Mouse (Mus musculus): ENCODE results near the gene Gpr152. TPM values are rescaled to one million over a fixed set of nuclear protein-coding genes. Genes with fewer than 3 reads are reported as not detected.
A peak's percentile ranks its signal among the peaks of the same experiment; 100 is the strongest.
"Not testable (repeated sequence)": the region's sequence is repeated elsewhere in the genome, so short reads cannot be mapped to it uniquely, and the experiment has no call there.

Gene Gpr152
- total RNA-seq, 2 experiments from 2014 or later, result not detected

DNA sequence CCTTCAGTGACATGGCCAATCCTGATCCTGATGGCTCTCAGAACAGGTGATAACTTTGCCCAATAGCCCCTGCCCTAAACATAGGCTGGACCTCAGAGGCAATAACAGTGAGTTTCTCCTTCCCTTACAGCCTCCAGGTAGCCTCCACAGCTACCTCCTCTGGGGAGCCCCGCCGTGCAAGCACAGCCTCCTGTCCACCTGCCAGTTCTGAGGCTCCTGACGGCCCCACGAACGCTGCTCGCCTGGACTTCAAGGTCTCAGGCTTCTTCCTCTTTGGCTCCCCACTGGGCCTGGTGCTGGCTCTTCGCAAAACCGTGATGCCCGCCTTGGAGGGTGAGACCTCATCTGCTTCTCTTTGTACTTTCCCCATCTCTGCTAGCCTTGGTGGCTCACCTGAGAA lies 31.1 kb upstream of the Gpr152 start:
- no peak for ATAC-seq (ENCODE audit: poor library complexity, severe bottlenecking)

GRCm38 (mm10) chr19:4112063-4112960 lies 27.3 kb upstream of the Gpr152 start:
- peak; percentile 80 for ATAC-seq (ENCODE audit: poor library complexity, severe bottlenecking)

DNA sequence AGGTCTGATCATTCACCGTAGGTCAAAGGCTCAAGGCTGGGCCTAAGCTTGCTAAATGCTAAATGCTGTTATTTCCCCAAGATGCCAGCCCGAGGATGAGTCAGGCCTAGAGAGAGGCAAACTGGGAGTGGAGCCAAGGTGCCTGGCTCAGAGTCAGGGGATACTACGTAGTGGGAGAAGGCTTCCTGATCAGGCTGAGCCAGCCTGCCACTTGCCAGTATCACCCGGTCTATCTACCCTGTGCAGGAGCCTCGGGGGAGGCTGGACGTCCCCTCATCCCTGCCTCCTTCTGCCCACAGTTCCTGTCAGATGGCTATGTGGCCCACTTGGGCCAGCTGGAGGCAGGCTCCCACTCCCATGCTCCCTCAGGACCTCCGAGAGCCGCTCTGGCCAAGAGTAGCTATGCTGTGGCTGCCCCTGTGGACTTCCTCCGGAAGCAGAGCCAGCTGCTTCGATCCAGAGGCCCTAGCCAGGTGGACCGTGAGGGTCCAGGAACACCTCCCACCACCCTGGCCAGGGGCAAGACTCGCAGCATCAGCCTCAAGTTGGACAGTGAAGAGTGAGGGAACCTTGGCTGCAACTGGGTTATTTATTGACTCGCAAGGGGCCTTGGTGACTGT lies 26.3 kb upstream of the Gpr152 start:
- ATAC-seq (ENCODE audit: poor library complexity, severe bottlenecking), result peak; percentile 48

GRCm38 (mm10) chr19:4113806-4114230 lies 25.8 kb upstream of the Gpr152 start:
- peak; percentile 36 for ATAC-seq (ENCODE audit: poor library complexity, severe bottlenecking)

DNA sequence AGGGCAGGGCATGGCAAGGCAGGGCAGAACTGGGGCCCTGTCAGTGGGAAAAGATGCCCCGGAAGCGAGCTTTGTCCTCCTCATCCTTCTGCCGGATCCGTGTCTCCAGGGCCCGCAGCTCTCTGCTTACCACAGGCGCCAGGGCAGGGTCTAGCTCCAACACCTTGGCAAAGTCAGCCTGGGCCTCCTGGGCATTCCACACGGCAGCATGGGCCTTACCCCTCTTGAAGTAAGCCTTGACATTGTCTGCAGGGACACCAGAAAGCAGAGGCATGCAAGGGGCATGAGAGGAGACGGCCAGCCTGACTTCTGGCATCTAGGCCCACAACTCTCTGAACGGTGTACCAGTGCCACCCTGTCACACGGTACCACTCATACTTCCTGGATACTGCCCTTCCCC lies 25.0 kb upstream of the Gpr152 start:
- no peak for ATAC-seq (ENCODE audit: poor library complexity, severe bottlenecking)

GRCm38 (mm10) chr19:4115144-4115543 lies 24.4 kb upstream of the Gpr152 start:
- ATAC-seq (ENCODE audit: poor library complexity, severe bottlenecking), result no peak

DNA sequence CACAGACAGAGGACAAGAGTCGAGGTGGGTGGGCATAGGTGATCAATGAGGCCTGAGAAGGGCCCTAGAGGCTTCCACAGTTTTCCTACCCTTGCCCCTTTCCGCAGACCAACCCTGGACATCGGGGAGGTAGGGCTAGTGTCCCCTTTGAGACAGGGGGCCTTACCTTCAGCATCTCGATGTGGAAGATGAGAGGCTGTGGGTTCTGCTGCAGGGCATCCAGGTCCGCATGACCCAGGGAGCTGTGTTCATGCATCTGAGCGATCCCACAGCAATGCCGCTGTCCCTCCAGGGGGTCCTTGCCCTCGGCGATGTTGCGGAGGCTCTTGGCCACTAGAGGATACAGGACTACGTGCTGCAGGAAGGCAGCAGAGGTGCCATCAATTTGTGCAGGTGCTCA lies 23.8 kb upstream of the Gpr152 start:
- no peak for ATAC-seq (ENCODE audit: poor library complexity, severe bottlenecking)

GRCm38 (mm10) chr19:4117006-4117405 lies 22.6 kb upstream of the Gpr152 start:
- no peak for ATAC-seq (ENCODE audit: poor library complexity, severe bottlenecking)

GRCm38 (mm10) chr19:4118350-4118749 lies 21.2 kb upstream of the Gpr152 start:
- ATAC-seq (ENCODE audit: poor library complexity, severe bottlenecking), result no peak

GRCm38 (mm10) chr19:4119716-4120487 lies 19.7 kb upstream of the Gpr152 start:
- ATAC-seq (ENCODE audit: poor library complexity, severe bottlenecking), result no peak

GRCm38 (mm10) chr19:4120496-4120895 lies 19.1 kb upstream of the Gpr152 start:
- no peak for ATAC-seq (ENCODE audit: poor library complexity, severe bottlenecking)

GRCm38 (mm10) chr19:4121097-4121805 lies 18.3 kb upstream of the Gpr152 start:
- peak; percentile 74 for ATAC-seq (ENCODE audit: poor library complexity, severe bottlenecking)

DNA sequence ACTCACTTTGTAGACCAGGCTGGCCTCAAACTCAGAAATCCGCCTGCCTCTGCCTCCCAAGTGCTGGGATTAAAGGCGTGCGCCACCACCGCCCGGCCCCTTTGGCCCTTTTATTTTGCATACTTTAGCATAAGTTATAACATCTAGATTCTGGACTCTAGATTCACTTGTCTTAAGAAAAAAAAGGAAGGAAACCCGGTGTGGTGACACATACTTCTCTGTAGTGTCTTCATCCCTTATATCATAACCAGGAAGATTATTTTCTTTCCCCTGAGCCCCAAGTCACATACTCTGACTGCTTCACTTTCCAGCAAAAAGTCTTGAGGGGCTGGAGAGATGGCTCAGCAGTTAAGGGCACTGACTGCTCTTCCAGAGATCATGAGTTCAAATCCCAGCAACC lies 17.7 kb upstream of the Gpr152 start:
- ATAC-seq (ENCODE audit: poor library complexity, severe bottlenecking), result peak; percentile 21

DNA sequence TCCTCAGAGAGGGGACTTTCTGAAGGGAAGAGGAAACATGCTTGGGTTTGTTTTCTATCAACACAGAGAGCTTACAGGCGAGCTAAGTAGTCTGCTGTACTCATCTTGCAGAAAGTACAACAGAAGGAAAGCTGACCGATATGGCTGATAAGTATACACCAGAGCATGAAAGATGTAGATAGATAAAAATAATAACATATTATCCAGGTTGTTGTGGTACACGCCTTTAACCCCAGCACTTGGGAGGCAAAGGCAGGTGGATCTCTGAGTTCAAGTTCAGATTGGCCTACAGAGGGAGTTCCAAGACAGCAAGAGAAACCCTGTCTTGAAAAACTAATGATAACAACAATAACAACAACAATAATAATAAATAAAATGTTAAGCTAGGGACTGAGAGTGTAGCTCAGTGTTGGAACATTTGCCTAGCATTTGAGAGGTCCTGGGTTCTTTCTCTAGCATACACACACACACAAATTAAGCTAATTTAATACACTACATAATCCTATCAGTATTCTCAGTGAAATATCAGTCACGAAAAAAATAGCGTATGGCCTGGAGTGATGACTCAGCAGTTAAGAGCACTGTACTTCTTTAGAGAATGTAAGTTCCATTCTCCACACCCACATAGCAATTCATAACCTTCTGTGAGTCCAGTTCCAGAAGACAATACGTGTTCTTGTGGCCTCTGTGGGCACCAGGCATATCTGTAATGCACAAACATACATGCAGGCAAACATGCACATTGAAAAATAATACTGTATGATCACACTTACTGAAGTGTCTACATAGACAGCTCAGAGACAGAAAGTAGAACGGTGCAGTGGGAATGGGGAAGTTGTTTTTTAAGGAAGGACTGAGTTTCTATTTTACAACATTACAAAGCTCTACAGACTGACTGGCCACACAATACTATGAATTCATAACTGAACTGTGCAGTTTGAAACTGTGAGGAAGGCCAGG lies 16.9 kb upstream of the Gpr152 start:
- no peak for ATAC-seq (ENCODE audit: poor library complexity, severe bottlenecking)

DNA sequence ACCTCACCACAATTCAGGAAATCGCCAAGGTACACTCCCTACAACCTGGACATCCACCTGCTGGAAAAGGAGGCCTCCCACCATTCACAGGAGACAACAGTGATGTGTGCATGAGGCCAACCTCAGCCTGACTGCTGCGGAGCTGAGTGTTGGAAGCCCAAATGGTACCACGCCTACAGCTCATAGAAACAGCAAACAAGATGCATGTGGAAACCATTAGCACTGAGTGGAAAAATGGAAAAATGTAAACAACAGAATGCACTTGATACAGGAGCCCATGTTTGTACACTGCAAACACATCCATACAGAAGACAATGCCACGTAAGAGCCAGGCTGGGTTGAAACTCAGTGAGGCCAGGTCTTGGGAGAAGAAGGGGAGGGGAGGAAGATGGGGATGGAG lies 15.2 kb upstream of the Gpr152 start:
- ATAC-seq (ENCODE audit: poor library complexity, severe bottlenecking), result no peak

- ATAC-seq (ENCODE audit: poor library complexity, severe bottlenecking), result not testable (repeated sequence)
Observed at GRCm38 (mm10) chr19:4125268-4125667, 14.3 kb upstream of the Gpr152 start.

- ATAC-seq (ENCODE audit: poor library complexity, severe bottlenecking), result peak; percentile 75
Observed at GRCm38 (mm10) chr19:4125741-4126696, 13.6 kb upstream of the Gpr152 start, which contains the start of gene Aip. TSS of gene Aip (minus strand) at chr19:4125858.

- no peak for ATAC-seq (ENCODE audit: poor library complexity, severe bottlenecking)
Observed at GRCm38 (mm10) chr19:4126759-4127495, 12.7 kb upstream of the Gpr152 start.
